Mouse (Mus musculus) megakaryocyte, embryonic 14.5 days (primary cell): ENCODE measurements around the gene H2-Eb1. TPM values are rescaled to one million over a fixed set of nuclear protein-coding genes. Genes with fewer than 3 reads are reported as not detected.

Experiments used
- H3K27me3 ChIP-seq: replicated peaks from 2 replicates; pipeline ENCODE3; 2012; ENCODE audit warnings: inconsistent platforms
- H3K36me3 ChIP-seq: replicated peaks from 2 replicates; pipeline ENCODE3; 2012; ENCODE audit warnings: low read length, inconsistent platforms, mixed read lengths
- H3K4me1 ChIP-seq: 2 replicates; pipeline ENCODE4 v1.6.1; 2012; ENCODE audit warnings: inconsistent platforms
- H3K4me3 ChIP-seq: replicated peaks from 2 replicates; pipeline ENCODE3; 2012; ENCODE audit warnings: moderate library complexity, mild to moderate bottlenecking, inconsistent platforms
- H3K9me3 ChIP-seq: 2 replicates; pipeline ENCODE4 v1.6.1; 2012; ENCODE audit warnings: inconsistent platforms
- FLI1 ChIP-seq: IDR thresholded peaks from 2 replicates; pipeline ENCODE4 v1.6.1; 2012; ENCODE audit warnings: low read length, inconsistent platforms, mixed read lengths
- GATA1 ChIP-seq: IDR thresholded peaks from 3 replicates; pipeline ENCODE4 v1.6.1; 2012; ENCODE audit warnings: mixed read lengths, low read length, inconsistent platforms, borderline replicate concordance
- polyA plus RNA-seq: library from polyadenylated mRNA; stranded (reverse); fragments of >175 nt; gene quantifications from 2 replicates; pipeline ENCODE4 v1.2.3, GENCODE M21; 2012; ENCODE audit warnings: low replicate concordance; ENCODE audit not compliant: insufficient read depth

H2-Eb1 gene
- polyA plus RNA-seq, 1 experiment: not detected

DNA sequence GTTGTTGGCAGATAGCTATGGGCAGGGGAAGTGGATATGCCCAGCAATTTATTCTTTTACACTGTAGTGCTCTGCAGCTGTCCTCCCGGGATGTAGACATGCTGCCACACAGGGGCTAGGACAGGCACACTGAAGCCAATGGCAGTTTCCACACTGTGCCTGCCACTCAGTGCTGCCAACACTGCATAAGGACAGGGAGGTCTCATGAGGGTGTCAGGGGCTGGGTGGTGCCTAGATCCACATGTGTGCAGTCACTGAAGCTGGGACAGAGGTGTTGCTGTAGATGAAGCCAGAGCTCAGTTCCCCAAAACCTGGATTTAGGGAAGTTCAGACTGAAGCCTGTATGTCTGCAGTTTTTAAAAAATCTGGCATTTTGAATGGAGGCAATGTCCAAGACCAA, 6.5 kb downstream of the H2-Eb1 start:
- no peaks in the 10 kb centered on the region for H3K36me3 ChIP-seq
- no peak for TF ChIP-seq GATA1
- no peak overlapping the region for H3K4me3 ChIP-seq
- peaks cover 40% of the 10 kb centered on the region for H3K4me1 ChIP-seq
- H3K27me3 ChIP-seq: peaks cover 10% of the 10 kb centered on the region
- peaks cover 11% of the 10 kb centered on the region for H3K9me3 ChIP-seq

GRCm38 (mm10) chr17:34313393-34313792, 7.7 kb downstream of the H2-Eb1 start:
- Histone ChIP-seq H3K4me1 (peaks cover 35% of the 10 kb centered on the region), H3K27me3 (peaks cover 10% of the 10 kb centered on the region), H3K36me3 (no peaks in the 10 kb centered on the region), H3K4me3 (no peak overlapping the region), H3K9me3 (peaks cover 11% of the 10 kb centered on the region)
- TF ChIP-seq FLI1: no peak
- no peak for TF ChIP-seq GATA1

- Histone ChIP-seq H3K4me3 (no peak overlapping the region), H3K4me1 (peaks cover 35% of the 10 kb centered on the region), H3K27me3 (peaks cover 10% of the 10 kb centered on the region), H3K36me3 (no peaks in the 10 kb centered on the region), H3K9me3 (peaks cover 9% of the 10 kb centered on the region)
- TF ChIP-seq GATA1 (no peak), FLI1 (no peak)
Measured at GRCm38 (mm10) chr17:34314286-34314685, 8.6 kb downstream of the H2-Eb1 start.

- H3K27me3 ChIP-seq: peaks cover 10% of the 10 kb centered on the region
- TF ChIP-seq FLI1 (no peak), GATA1 (no peak)
- H3K4me1 ChIP-seq: peaks cover 35% of the 10 kb centered on the region
- H3K9me3 ChIP-seq: no peaks in the 10 kb centered on the region
- H3K36me3 ChIP-seq: no peaks in the 10 kb centered on the region
- no peak overlapping the region for H3K4me3 ChIP-seq
Measured at GRCm38 (mm10) chr17:34315512-34315911, 9.8 kb downstream of the H2-Eb1 start.

GRCm38 (mm10) chr17:34316697-34317096, 11.0 kb downstream of the H2-Eb1 start:
- Histone ChIP-seq H3K9me3 (no peaks in the 10 kb centered on the region), H3K4me1 (peaks cover 35% of the 10 kb centered on the region), H3K27me3 (peaks cover 10% of the 10 kb centered on the region), H3K4me3 (no peak overlapping the region), H3K36me3 (no peaks in the 10 kb centered on the region)
- TF ChIP-seq GATA1 (no peak), FLI1 (no peak)

- TF ChIP-seq FLI1: no peak
- TF ChIP-seq GATA1: no peak
- peaks cover 10% of the 10 kb centered on the region for H3K27me3 ChIP-seq
- H3K4me3 ChIP-seq: no peak overlapping the region
- no peaks in the 10 kb centered on the region for H3K36me3 ChIP-seq
- H3K4me1 ChIP-seq: peaks cover 32% of the 10 kb centered on the region
- no peaks in the 10 kb centered on the region for H3K9me3 ChIP-seq
Measured at GRCm38 (mm10) chr17:34317275-34317674, 11.6 kb downstream of the H2-Eb1 start.

- H3K36me3 ChIP-seq: no peaks in the 10 kb centered on the region
- H3K4me3 ChIP-seq: no peak within 1 kb of the TSS
- no peak for TF ChIP-seq FLI1
- no peak for TF ChIP-seq GATA1
- no peaks in the 10 kb centered on the region for H3K9me3 ChIP-seq
- peaks cover 6% of the 10 kb centered on the region for H3K4me1 ChIP-seq
- peaks cover 2% of the 10 kb centered on the region for H3K27me3 ChIP-seq
Measured at GRCm38 (mm10) chr17:34325436-34325835, 19.8 kb downstream of the H2-Eb1 start, which contains the start of gene H2-Eb2. Gene H2-Eb2, plus strand, starts transcription at chr17:34325665.

- H3K27me3 ChIP-seq: peaks cover 2% of the 10 kb centered on the region
- peaks cover 3% of the 10 kb centered on the region for H3K9me3 ChIP-seq
- peaks cover 6% of the 10 kb centered on the region for H3K4me1 ChIP-seq
- no peak for TF ChIP-seq FLI1
- H3K36me3 ChIP-seq: no peaks in the 10 kb centered on the region
- no peak overlapping the region for H3K4me3 ChIP-seq
Measured at GRCm38 (mm10) chr17:34326373-34326772, 20.7 kb downstream of the H2-Eb1 start.

GRCm38 (mm10) chr17:34329807-34330206, 24.1 kb downstream of the H2-Eb1 start:
- no peaks in the 10 kb centered on the region for H3K36me3 ChIP-seq
- TF ChIP-seq GATA1 (no peak), FLI1 (no peak)
- peaks cover 7% of the 10 kb centered on the region for H3K27me3 ChIP-seq
- peaks cover 6% of the 10 kb centered on the region for H3K4me1 ChIP-seq
- peaks cover 19% of the 10 kb centered on the region for H3K9me3 ChIP-seq
- H3K4me3 ChIP-seq: no peak overlapping the region

GRCm38 (mm10) chr17:34331200-34331599, 25.5 kb downstream of the H2-Eb1 start:
- Histone ChIP-seq H3K9me3 (peaks cover 19% of the 10 kb centered on the region), H3K4me1 (peaks cover 8% of the 10 kb centered on the region), H3K4me3 (no peak overlapping the region), H3K36me3 (no peaks in the 10 kb centered on the region), H3K27me3 (peaks cover 15% of the 10 kb centered on the region)
- no peak for TF ChIP-seq GATA1
- no peak for TF ChIP-seq FLI1
